Mouse (Mus musculus) small intestine, adult 2 months (tissue): ENCODE results near the gene Plekhh3.

ENCODE experiments used
- CTCF ChIP-seq: fragments of 200-500 bp; IDR thresholded peaks from 2 replicates; pipeline ENCODE4 v1.5.1; 2012; ENCODE audit warnings: low read depth, mild to moderate bottlenecking, control low read depth, inconsistent platforms, low read length, moderate library complexity, mixed read lengths; ENCODE audit not compliant: insufficient replicate concordance, insufficient read length; ENCODE audit errors: extremely low read depth
- POLR2A ChIP-seq: fragments of 200-500 bp; IDR thresholded peaks from 2 replicates; pipeline ENCODE4 v1.6.1; 2012; ENCODE audit warnings: low read depth, mild to moderate bottlenecking, control low read depth, inconsistent platforms, low read length, moderate library complexity

DNA sequence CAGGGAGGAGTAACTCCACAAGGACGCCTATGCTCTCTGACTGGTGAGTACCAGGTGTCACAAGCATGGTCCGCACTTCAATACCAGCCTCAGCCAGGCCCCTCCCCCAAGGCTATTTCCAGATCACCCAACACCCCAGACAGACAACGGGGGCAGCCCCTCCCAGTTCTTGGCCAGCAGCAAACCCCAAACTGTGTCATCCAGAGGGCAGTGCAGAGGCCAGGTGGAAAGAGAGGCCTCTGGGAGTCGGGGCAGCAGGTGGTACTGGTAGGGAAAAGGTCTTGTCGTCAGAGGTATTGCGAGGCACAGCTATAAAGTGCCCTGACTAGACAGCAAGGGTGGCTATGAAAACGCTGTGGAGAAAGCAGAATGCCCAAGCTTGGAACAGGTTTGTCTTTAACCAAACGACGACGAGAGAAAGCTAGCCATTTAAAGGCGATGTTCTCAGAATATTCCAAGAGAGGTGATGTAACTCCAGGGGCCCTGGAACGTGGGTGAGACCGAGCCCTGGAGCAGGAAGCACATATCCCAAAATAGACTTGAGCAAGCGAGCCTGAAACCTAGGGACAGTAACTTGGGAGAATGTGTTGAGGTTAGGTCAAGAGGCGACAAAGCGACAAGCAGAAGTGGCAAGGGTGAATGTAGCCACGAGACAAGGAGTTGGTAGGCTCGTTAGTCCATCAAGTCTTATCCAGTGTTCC, 40.9 kb downstream of the Plekhh3 start:
- no peak for TF ChIP-seq CTCF
- TF ChIP-seq POLR2A: no peak
